Mouse (Mus musculus) CH12.LX (cell line): ENCODE results near the gene Pigl. TPM values are rescaled to one million over a fixed set of nuclear protein-coding genes. Genes with fewer than 3 reads are reported as not detected.

Experiments used
- DNase-seq: peaks from one replicate; pipeline ENCODE4 v3.0.0-alpha.2; 2013; ENCODE audit errors: extremely low read depth
- H3K27ac ChIP-seq: 2 replicates; pipeline ENCODE4 v1.5.1; 2012; ENCODE audit warnings: low read depth, mild to moderate bottlenecking, control low read depth, moderate library complexity; ENCODE audit not compliant: insufficient read depth
- H3K27me3 ChIP-seq: replicated peaks from 2 replicates; pipeline ENCODE3; 2012; ENCODE audit warnings: inconsistent platforms
- H3K36me3 ChIP-seq, 2 experiments: replicated peaks in 1 of 2; 2 replicates each; pipeline versions ENCODE3 to v1.6.1; 2012; ENCODE audit warnings: inconsistent platforms in 1 of 2, low read length in 1 of 2, mild to moderate bottlenecking in 1 of 2, mixed read lengths in 1 of 2, moderate library complexity in 1 of 2; ENCODE audit not compliant: control insufficient read depth in 1 of 2, insufficient read depth in 1 of 2
- H3K4me1 ChIP-seq, 2 experiments: 2 replicates each; pipeline ENCODE4 v1.6.1; 2012; ENCODE audit warnings: inconsistent platforms in 1 of 2, moderate library complexity in 1 of 2; ENCODE audit not compliant: insufficient read depth in 2 of 2, control insufficient read depth in 1 of 2
- H3K4me2 ChIP-seq: 2 replicates; pipeline ENCODE4 v1.6.1; 2012; ENCODE audit warnings: low read depth, mild to moderate bottlenecking, control low read depth; ENCODE audit not compliant: poor library complexity, insufficient read depth, severe bottlenecking
- H3K4me3 ChIP-seq, 3 experiments: fragments of 150-350 bp in 1 of 3; sonication (generic) in 1 of 3; replicated peaks in 1 of 3; 2 replicates each; pipeline versions ENCODE3 to v1.5.1; 2011 to 2012; ENCODE audit warnings: low read depth in 2 of 3, low read length in 2 of 3, mild to moderate bottlenecking in 2 of 3, moderate library complexity in 2 of 3, control low read depth in 1 of 3, improper control_type of control experiment in 1 of 3, inconsistent platforms in 1 of 3, mixed read lengths in 1 of 3; ENCODE audit not compliant: poor library complexity in 1 of 3
- H3K79me2 ChIP-seq: replicated peaks from 2 replicates; pipeline ENCODE4 v1.6.1; 2012; ENCODE audit warnings: mild to moderate bottlenecking, moderate library complexity; ENCODE audit not compliant: control insufficient read depth, poor library complexity, insufficient read depth, severe bottlenecking; ENCODE audit errors: extremely low read depth
- H3K9ac ChIP-seq: 2 replicates; pipeline ENCODE4 v1.6.1; 2012; ENCODE audit warnings: low read depth, mild to moderate bottlenecking, control low read depth, moderate library complexity; ENCODE audit not compliant: insufficient read depth
- H3K9me3 ChIP-seq: replicated peaks from 2 replicates; pipeline ENCODE3; 2012; ENCODE audit warnings: low read length, inconsistent platforms, mixed read lengths
- BHLHE40 ChIP-seq: IDR thresholded peaks from 2 replicates; pipeline ENCODE4 v1.6.1; 2011; ENCODE audit warnings: mild to moderate bottlenecking, low read depth, low read length, improper control_type of control experiment
- CHD2 ChIP-seq: IDR thresholded peaks from 2 replicates; pipeline ENCODE4 v1.6.1; 2011; ENCODE audit warnings: low read length, improper control_type of control experiment
- E2F4 ChIP-seq: IDR thresholded peaks from 2 replicates; pipeline ENCODE4 v1.6.1; 2011; ENCODE audit warnings: low read depth, low read length, improper control_type of control experiment; ENCODE audit not compliant: insufficient replicate concordance
- ELF1 ChIP-seq: IDR thresholded peaks from 2 replicates; pipeline ENCODE4 v1.6.1; 2014; ENCODE audit warnings: low read depth, mild to moderate bottlenecking, inconsistent platforms, low read length, improper control_type of control experiment
- EP300 ChIP-seq: IDR thresholded peaks from 2 replicates; pipeline ENCODE4 v1.6.1; 2011; ENCODE audit warnings: low read length, improper control_type of control experiment
- GABPA ChIP-seq: IDR thresholded peaks from 2 replicates; pipeline ENCODE4 v1.6.1; 2012; ENCODE audit warnings: low read depth, low read length, improper control_type of control experiment, inconsistent platforms; ENCODE audit not compliant: insufficient replicate concordance
- IRF4 ChIP-seq: IDR thresholded peaks from 2 replicates; pipeline ENCODE4 v1.6.1; 2014; ENCODE audit warnings: low read depth, mild to moderate bottlenecking, inconsistent platforms, low read length, improper control_type of control experiment
- JUND ChIP-seq: conservative IDR thresholded peaks from 2 replicates; pipeline ENCODE4 v1.6.1; 2011; ENCODE audit warnings: low read depth, low read length, improper control_type of control experiment
- MAFK ChIP-seq: IDR thresholded peaks from 2 replicates; pipeline ENCODE4 v1.6.1; 2011; ENCODE audit warnings: low read length, improper control_type of control experiment; ENCODE audit not compliant: insufficient replicate concordance
- MAZ ChIP-seq: IDR thresholded peaks from 2 replicates; pipeline ENCODE4 v1.6.1; 2012; ENCODE audit warnings: low read depth, mild to moderate bottlenecking, inconsistent platforms, low read length, improper control_type of control experiment, moderate library complexity
- MXI1 ChIP-seq: IDR thresholded peaks from 2 replicates; pipeline ENCODE4 v1.6.1; 2011; ENCODE audit warnings: mild to moderate bottlenecking, low read depth, low read length, improper control_type of control experiment
- MYC ChIP-seq: IDR thresholded peaks from 2 replicates; pipeline ENCODE4 v1.6.1; 2011; ENCODE audit warnings: low read depth, mild to moderate bottlenecking, improper control_type of control experiment, low read length
- NELFE ChIP-seq: IDR thresholded peaks from 2 replicates; pipeline ENCODE4 v1.6.1; 2011; ENCODE audit warnings: low read depth, low read length, improper control_type of control experiment
- NRF1 ChIP-seq: IDR thresholded peaks from 2 replicates; pipeline ENCODE4 v1.6.1; 2014; ENCODE audit warnings: low read depth, mild to moderate bottlenecking, inconsistent platforms, low read length, improper control_type of control experiment, moderate library complexity
- PAX5 ChIP-seq: IDR thresholded peaks from 2 replicates; pipeline ENCODE4 v1.6.1; 2012; ENCODE audit warnings: low read length, inconsistent platforms, mixed read lengths
- POLR2A ChIP-seq: IDR thresholded peaks from 2 replicates; pipeline ENCODE4 v1.6.1; 2011; ENCODE audit warnings: low read depth, mild to moderate bottlenecking, improper control_type of control experiment, low read length
- POLR2AphosphoS2 ChIP-seq: IDR thresholded peaks from 2 replicates; pipeline ENCODE4 v1.6.1; 2011; ENCODE audit warnings: low read depth, low read length, improper control_type of control experiment
- RAD21 ChIP-seq: IDR thresholded peaks from 2 replicates; pipeline ENCODE4 v1.6.1; 2011; ENCODE audit warnings: low read depth, mild to moderate bottlenecking, low read length, improper control_type of control experiment, moderate library complexity
- SIN3A ChIP-seq: IDR thresholded peaks from 2 replicates; pipeline ENCODE4 v1.6.1; 2012; ENCODE audit warnings: low read length, improper control_type of control experiment, inconsistent platforms
- TCF12 ChIP-seq: IDR thresholded peaks from 2 replicates; pipeline ENCODE4 v1.6.1; 2014; ENCODE audit warnings: low read depth, mild to moderate bottlenecking, inconsistent platforms, low read length, improper control_type of control experiment
- UBTF ChIP-seq: IDR thresholded peaks from 2 replicates; pipeline ENCODE4 v1.6.1; 2012; ENCODE audit warnings: low read depth, mild to moderate bottlenecking, inconsistent platforms, low read length, improper control_type of control experiment, moderate library complexity
- USF1 ChIP-seq: IDR thresholded peaks from 2 replicates; pipeline ENCODE4 v1.6.1; 2014; ENCODE audit warnings: low read depth, mild to moderate bottlenecking, inconsistent platforms, low read length, improper control_type of control experiment
- USF2 ChIP-seq: conservative IDR thresholded peaks from 2 replicates; pipeline ENCODE4 v1.6.1; 2011; ENCODE audit warnings: low read depth, low read length, improper control_type of control experiment
- ZKSCAN1 ChIP-seq: IDR thresholded peaks from 2 replicates; pipeline ENCODE4 v1.6.1; 2012; ENCODE audit warnings: low read depth, inconsistent platforms, low read length, improper control_type of control experiment, borderline replicate concordance
- ZMIZ1 ChIP-seq: IDR thresholded peaks from 2 replicates; pipeline ENCODE4 v1.6.1; 2012; ENCODE audit warnings: low read depth, mild to moderate bottlenecking, inconsistent platforms, low read length, improper control_type of control experiment
- dilution Hi-C: fragments of 300-500 bp; cut with MboI; formaldehyde crosslinking; loops from 2 replicates; pipeline ENCODE4 v1.14.3; 2020; ENCODE audit warnings: low sequenced_read_pairs; ENCODE audit not compliant: extremely low pct_unique_long_range_greater_than_20kb, extremely low pct_ligation_motif_present
- in situ Hi-C: fragments of 300-500 bp; cut with MboI; formaldehyde crosslinking; loops from 3 replicates; pipeline ENCODE4 v1.14.3; 2019; ENCODE audit warnings: low sequenced_read_pairs, low pct_ligation_motif_present, low pct_unique_long_range_greater_than_20kb, mixed read lengths
- polyA plus RNA-seq: library from polyadenylated mRNA; unstranded; fragments of >175 nt; gene quantifications from 2 replicates; pipeline ENCODE4 v1.2.1, GENCODE M21; 2012; ENCODE audit warnings: low read depth; ENCODE audit not compliant: insufficient read length
- total RNA-seq, 2 experiments: library from RNA; depleted of rRNA; stranded (reverse); fragments of 300-350 nt in 1 of 2; fragments of >200 nt in 1 of 2; gene quantifications; 2 replicates each; pipeline ENCODE4 v1.2.3; 2012 to 2014

The Pigl gene
- total and polyA plus RNA-seq, 3 experiments: 4.4 to 9.1 (median 5.6) TPM

DNA sequence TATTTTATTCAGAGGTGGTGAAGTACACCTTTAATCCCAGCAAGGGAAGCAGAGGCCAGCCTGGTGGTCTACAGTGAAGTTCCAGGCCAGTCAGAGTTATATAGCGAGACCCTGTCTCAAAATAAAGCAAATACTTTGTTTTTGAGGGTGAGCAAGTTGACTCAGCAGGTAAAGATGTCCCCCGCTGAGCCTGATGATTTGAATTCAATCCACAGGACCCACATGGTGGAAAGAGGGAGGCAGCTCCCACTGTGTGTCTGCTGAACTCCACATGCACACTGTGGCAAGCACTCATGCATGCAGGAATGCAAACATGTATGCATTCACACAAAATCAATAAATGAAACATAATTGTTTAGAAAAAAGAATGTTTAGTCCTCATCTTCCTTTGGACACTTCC, 40.5 kb downstream of the Pigl start:
- in situ Hi-C loops: no loop called here
- peaks cover 0 to 11% of the 10 kb centered on the region in 2 experiments for H3K36me3 ChIP-seq
- no peak overlapping the region for H3K27ac ChIP-seq
- H3K9me3 ChIP-seq: no peaks in the 10 kb centered on the region
- no peaks in the 10 kb centered on the region for H3K79me2 ChIP-seq
- DNase-seq: no peak
- dilution Hi-C loops: no loop called here
- H3K4me3 ChIP-seq: no peak overlapping the region
- H3K27me3 ChIP-seq: no peaks in the 10 kb centered on the region
- TF ChIP-seq UBTF (no peak), IRF4 (no peak), SIN3A (no peak), MYC (no peak), ZKSCAN1 (no peak), POLR2A (no peak), USF2 (no peak), BHLHE40 (no peak), PAX5 (no peak), JUND (no peak), EP300 (no peak), NRF1 (no peak), ELF1 (no peak), ZMIZ1 (no peak), GABPA (no peak), NELFE (no peak), USF1 (no peak), MAFK (no peak), POLR2AphosphoS2 (no peak), MAZ (no peak)
- peaks cover 0 to 7% of the 10 kb centered on the region in 2 experiments; a peak in 1 of 4 replicates for H3K4me1 ChIP-seq
- H3K9ac ChIP-seq: no peak overlapping the region
- no peak overlapping the region for H3K4me2 ChIP-seq

- Histone ChIP-seq H3K4me2 (no peak overlapping the region), H3K4me1 (no peaks in the 10 kb centered on the region), H3K9ac (no peak overlapping the region), H3K4me3 (no peak overlapping the region), H3K9me3 (no peaks in the 10 kb centered on the region), H3K27ac (no peak overlapping the region), H3K27me3 (no peaks in the 10 kb centered on the region), H3K36me3 (peaks cover 0 to 5% of the 10 kb centered on the region in 2 experiments), H3K79me2 (no peaks in the 10 kb centered on the region)
- in situ Hi-C loops (no loop called here), dilution Hi-C loops (no loop called here)
- DNase-seq: no peak
- TF ChIP-seq CHD2: no peak
- TF ChIP-seq MYC: no peak
- TF ChIP-seq NRF1: no peak
- no peak for TF ChIP-seq RAD21
- no peak for TF ChIP-seq IRF4
- no peak for TF ChIP-seq MAFK
- no peak for TF ChIP-seq E2F4
- no peak for TF ChIP-seq EP300
- TF ChIP-seq USF1: no peak
- TF ChIP-seq MXI1: no peak
- no peak for TF ChIP-seq TCF12
- no peak for TF ChIP-seq POLR2A
Observed at GRCm38 (mm10) chr11:62500529-62500928, 42.3 kb downstream of the Pigl start.
